Mouse (Mus musculus): ENCODE measurements around the gene Gm44973.

Gene Gm44973

GRCm38 (mm10) chr7:5081939-5082338 lies 66.6 kb downstream of the Gm44973 start:
- DNase-seq (ENCODE audit: low spot score): no peak

All from lung, postnatal 25 days (tissue).